Mouse (Mus musculus) myocyte (in vitro differentiated cells): ENCODE measurements around the gene Gipr. TPM values are rescaled to one million over a fixed set of nuclear protein-coding genes. Genes with fewer than 3 reads are reported as not detected.

Experiments used
- H3K27me3 ChIP-seq: one replicate; pipeline ENCODE4 v1.6.1; 2011; ENCODE audit not compliant: control insufficient read depth, insufficient read depth, insufficient read length
- H3K36me3 ChIP-seq: one replicate; pipeline ENCODE4 v1.6.1; 2011; ENCODE audit not compliant: control insufficient read depth, insufficient read depth
- H3K4me2 ChIP-seq: one replicate; pipeline ENCODE4 v1.6.1; 2011; ENCODE audit warnings: low read depth, control low read depth
- H3K4me3 ChIP-seq: one replicate; pipeline ENCODE4 v1.5.1; 2011; ENCODE audit warnings: mild to moderate bottlenecking, control low read depth, moderate library complexity
- H3K79me2 ChIP-seq: one replicate; pipeline ENCODE4 v1.6.1; 2011; ENCODE audit not compliant: control insufficient read depth, insufficient read depth
- H3ac ChIP-seq: one replicate; pipeline ENCODE4 v1.6.1; 2011; ENCODE audit not compliant: control insufficient read depth, insufficient read length
- CEBPB ChIP-seq: IDR thresholded peaks from 2 replicates; pipeline ENCODE4 v1.6.1; 2011; ENCODE audit warnings: mild to moderate bottlenecking, moderate library complexity; ENCODE audit not compliant: poor library complexity, insufficient read depth, severe bottlenecking
- E2F4 ChIP-seq: IDR thresholded peaks from one replicate; pipeline ENCODE4 v1.6.1; 2011; ENCODE audit warnings: mild to moderate bottlenecking, control low read depth, moderate library complexity; ENCODE audit not compliant: insufficient read depth
- MAX ChIP-seq: IDR thresholded peaks from one replicate; pipeline ENCODE4 v1.6.1; 2011; ENCODE audit warnings: low read depth, mild to moderate bottlenecking, control low read depth
- MYOD1 ChIP-seq, 3 experiments: IDR thresholded peaks; one replicate each; pipeline ENCODE4 v1.6.1; 2011; ENCODE audit warnings: control low read depth in 2 of 3, low read depth in 2 of 3, mild to moderate bottlenecking in 2 of 3, moderate library complexity in 1 of 3; ENCODE audit not compliant: insufficient read length in 2 of 3, control insufficient read depth in 1 of 3
- MYOG ChIP-seq, 3 experiments: IDR thresholded peaks; one replicate each; pipeline ENCODE4 v1.6.1; 2011; ENCODE audit warnings: control low read depth in 2 of 3, low read depth in 2 of 3, mild to moderate bottlenecking in 2 of 3; ENCODE audit not compliant: insufficient read length in 2 of 3, control insufficient read depth in 1 of 3, insufficient read depth in 1 of 3
- POLR2A ChIP-seq: IDR thresholded peaks from one replicate; pipeline ENCODE4 v1.6.1; 2011; ENCODE audit warnings: low read depth, mild to moderate bottlenecking, control low read depth, moderate library complexity; ENCODE audit not compliant: insufficient read length
- POLR2AphosphoS2 ChIP-seq: IDR thresholded peaks from one replicate; pipeline ENCODE4 v1.6.1; 2011; ENCODE audit warnings: low read depth, control low read depth; ENCODE audit not compliant: insufficient read length
- REST ChIP-seq: IDR thresholded peaks from one replicate; pipeline ENCODE4 v1.6.1; 2011; ENCODE audit warnings: mild to moderate bottlenecking, control low read depth, moderate library complexity; ENCODE audit not compliant: insufficient read depth, insufficient read length
- SRF ChIP-seq: IDR thresholded peaks from one replicate; pipeline ENCODE4 v1.6.1; 2011; ENCODE audit warnings: low read depth; ENCODE audit not compliant: control insufficient read depth, insufficient read length
- TCF12 ChIP-seq: IDR thresholded peaks from one replicate; pipeline ENCODE4 v1.6.1; 2011; ENCODE audit warnings: mild to moderate bottlenecking, control low read depth; ENCODE audit not compliant: poor library complexity, insufficient read depth, severe bottlenecking
- TCF3 ChIP-seq: IDR thresholded peaks from one replicate; pipeline ENCODE4 v1.6.1; 2011; ENCODE audit warnings: low read depth, control low read depth; ENCODE audit not compliant: insufficient read length
- USF1 ChIP-seq: IDR thresholded peaks from one replicate; pipeline ENCODE4 v1.6.1; 2011; ENCODE audit warnings: low read depth, mild to moderate bottlenecking, control low read depth, moderate library complexity
- polyA plus RNA-seq: library from polyadenylated mRNA; unstranded; fragments of >200 nt; fragmentation: generic; extraction: Trizol; gene quantifications from one replicate; pipeline ENCODE4 v1.2.1, GENCODE M21; 2012; ENCODE audit warnings: missing spikeins

The Gipr gene
- polyA plus RNA-seq, 1 experiment = 0.48 TPM

- H3K36me3 ChIP-seq = no peaks in the 10 kb centered on the region
- H3K79me2 ChIP-seq = peaks cover 26% of the 10 kb centered on the region
- no peak overlapping the region for H3K4me3 ChIP-seq
- TF ChIP-seq CEBPB (no peak), POLR2AphosphoS2 (no peak), TCF3 (no peak), MYOG (IDR thresholded peaks at IDR 0.05; ENCODE audit: control insufficient read depth in 1 of 3, insufficient read depth in 1 of 3, insufficient read length in 2 of 3, low read depth in 2 of 3) (no peak), POLR2A (no peak), E2F4 (no peak), REST (no peak), TCF12 (no peak), SRF (no peak), MAX (no peak), MYOD1 (IDR thresholded peaks at IDR 0.05; ENCODE audit: control insufficient read depth in 1 of 3, insufficient read length in 2 of 3, low read depth in 2 of 3) (no peak), USF1 (no peak)
- H3K4me2 ChIP-seq = no peak overlapping the region
- no peaks in the 10 kb centered on the region for H3K27me3 ChIP-seq
- no peak overlapping the region for H3ac ChIP-seq
Observed at GRCm38 (mm10) chr7:19121686-19122085, 44.2 kb downstream of the Gipr start.

GRCm38 (mm10) chr7:19119631-19120429, 46.1 kb downstream of the Gipr start, which contains the start of gene Fbxo46:
TSS of gene Fbxo46 (plus strand) at chr7:19119859.
- H3K27me3 ChIP-seq = no peaks in the 10 kb centered on the region
- peak within 1 kb of the TSS; percentile 80 for H3K4me2 ChIP-seq
- no peaks in the 10 kb centered on the region for H3K36me3 ChIP-seq
- H3K79me2 ChIP-seq = peaks cover 26% of the 10 kb centered on the region
- H3K4me3 ChIP-seq = peak within 1 kb of the TSS; percentile 75
- peak within 1 kb of the TSS; percentile 25 for H3ac ChIP-seq
- TF ChIP-seq TCF12 (no peak), SRF (no peak), POLR2A (peak; percentile 75), POLR2AphosphoS2 (peak; percentile 55)

GRCm38 (mm10) chr7:19119083-19119482, 46.8 kb downstream of the Gipr start:
- peaks cover 26% of the 10 kb centered on the region for H3K79me2 ChIP-seq
- TF ChIP-seq MYOD1 (IDR thresholded peaks at IDR 0.05; ENCODE audit: control insufficient read depth in 1 of 3, insufficient read length in 2 of 3, low read depth in 2 of 3) = no peak
- TF ChIP-seq MAX = no peak
- TF ChIP-seq POLR2A = no peak
- TF ChIP-seq USF1 = no peak
- no peak for TF ChIP-seq REST
- no peak for TF ChIP-seq CEBPB
- no peak overlapping the region for H3ac ChIP-seq
- no peaks in the 10 kb centered on the region for H3K36me3 ChIP-seq
- H3K27me3 ChIP-seq = no peaks in the 10 kb centered on the region
- H3K4me2 ChIP-seq = peak overlapping the region; percentile 60
- H3K4me3 ChIP-seq = peak overlapping the region; percentile 75

- Histone ChIP-seq H3K79me2 (peaks cover 26% of the 10 kb centered on the region), H3K4me3 (peak within 1 kb of the TSS; percentile 75), H3ac (no peak within 1 kb of the TSS), H3K27me3 (no peaks in the 10 kb centered on the region), H3K4me2 (peak within 1 kb of the TSS; percentile 60), H3K36me3 (no peaks in the 10 kb centered on the region)
- TF ChIP-seq REST = no peak
- TF ChIP-seq MAX = no peak
- no peak for TF ChIP-seq MYOG (IDR thresholded peaks at IDR 0.05; ENCODE audit: control insufficient read depth in 1 of 3, insufficient read depth in 1 of 3, insufficient read length in 2 of 3, low read depth in 2 of 3)
- TF ChIP-seq TCF3 = no peak
- no peak for TF ChIP-seq MYOD1 (IDR thresholded peaks at IDR 0.05; ENCODE audit: control insufficient read depth in 1 of 3, insufficient read length in 2 of 3, low read depth in 2 of 3)
- no peak for TF ChIP-seq POLR2A
- no peak for TF ChIP-seq SRF
- no peak for TF ChIP-seq E2F4
- TF ChIP-seq USF1 = no peak
- no peak for TF ChIP-seq CEBPB
- TF ChIP-seq POLR2AphosphoS2 = no peak
- TF ChIP-seq TCF12 = no peak
Observed at GRCm38 (mm10) chr7:19118028-19118771, 47.7 kb downstream of the Gipr start, which contains the start of gene Gm4969. TSS of gene Gm4969 (minus strand) at chr7:19118368.

GRCm38 (mm10) chr7:19109565-19109964, 56.4 kb downstream of the Gipr start:
- Histone ChIP-seq H3K4me2 (no peak overlapping the region), H3K4me3 (no peak overlapping the region), H3ac (no peak overlapping the region), H3K27me3 (no peaks in the 10 kb centered on the region), H3K79me2 (no peaks in the 10 kb centered on the region), H3K36me3 (no peaks in the 10 kb centered on the region)
- TF ChIP-seq TCF12 (no peak), POLR2AphosphoS2 (no peak), USF1 (no peak), SRF (no peak), REST (no peak), CEBPB (no peak), TCF3 (no peak)
